Mouse (Mus musculus): ENCODE measurements at regions not wholly inside any gene's neighbourhood (a gene's known extent, or its start where the extent isn't known, plus 50 kb on each side); places are given as distances from the start of the nearest gene placed in this dataset.

GRCm38 (mm10) chr3:41290535-41291307, 207.9 kb upstream of the Pgrmc2 start:
- TF ChIP-seq CTCF (IDR thresholded peaks at IDR 0.05) (no peak), POLR2A (IDR thresholded peaks at IDR 0.05; ENCODE audit: insufficient read depth, low read depth, low read length) (no peak), EP300 (IDR thresholded peaks at IDR 0.05; ENCODE audit: insufficient read depth, low read depth, low read length) (no peak)

Measured in heart, adult 2 months (tissue).